10 mouse cellular contexts compared by ENCODE assay signal in the genomic region with DNA sequence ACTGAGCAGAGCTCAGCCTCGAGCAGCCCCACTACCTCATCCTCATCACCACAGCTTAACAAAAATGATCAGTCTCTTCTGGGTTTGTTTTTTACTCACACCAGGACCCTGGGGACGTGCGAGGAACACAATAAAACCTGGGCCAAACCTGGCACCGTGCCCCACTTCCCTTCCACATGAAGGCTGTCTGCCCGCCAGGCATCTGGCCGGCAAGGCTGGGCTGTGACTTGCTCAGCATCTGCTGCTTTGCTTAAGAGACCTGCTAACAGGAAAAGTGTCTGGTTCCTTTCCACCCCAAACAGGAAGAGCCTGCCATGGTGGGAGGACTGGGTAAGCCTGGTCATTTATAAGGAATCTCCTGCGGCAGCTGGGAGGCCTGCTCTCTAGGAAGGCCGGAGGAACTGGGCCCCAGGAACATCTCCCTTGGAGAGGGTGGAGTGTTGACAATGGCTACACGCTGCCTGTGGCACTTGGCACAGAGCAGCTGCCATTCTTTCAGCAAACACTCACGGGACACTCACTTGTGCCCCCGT. TPM values are rescaled to one million over a fixed set of nuclear protein-coding genes. Genes with fewer than 3 reads are reported as not detected.
A peak's percentile ranks its signal among the peaks of the same experiment; 100 is the strongest.
DNase-seq lines count a peak whose midpoint lies in the region; ATAC-seq and TF ChIP-seq lines count a peak whose summit lies in the region.
"Had no signal": no experiment of that assay in that cellular context is flagged by ENCODE, and none has a peak within 500 bp of the region (broad histone marks: within the 10 kb centered on the region; RNA-seq: fewer than 3 reads in every experiment).

No protein-coding gene starts in this region.

- 0 out of 2 replicates have a peak overlapping the region, but pooled peaks have one; percentile 28 for H3K27ac ChIP-seq in left cerebral cortex, adult 2 months
- peak overlapping the region; percentile 60 for H3K27ac ChIP-seq in forebrain, embryonic 15.5 days (replicated peaks)
- peak overlapping the region; percentile 66 for H3K27ac ChIP-seq in lung, embryonic 16.5 days (ENCODE audit: low read length)

- 34% methylated on average over 11 of the region's 11 CpGs for WGBS in forebrain, embryonic 15.5 days
- 18% methylated on average over 11 of the region's 11 CpGs for WGBS in lung, embryonic 16.5 days

- H3K27me3 ChIP-seq in forebrain, embryonic 15.5 days: peaks cover 10% of the 10 kb centered on the region; the same call in 1 of the 2 replicates
- peaks cover 8% of the 10 kb centered on the region; the same call in 1 of the 2 replicates for H3K27me3 ChIP-seq in lung, embryonic 16.5 days (ENCODE audit: control insufficient read depth, insufficient read depth, low read depth, low read length)

- no peak overlapping the region for H3K4me3 ChIP-seq in left cerebral cortex, adult 2 months
- H3K4me3 ChIP-seq in forebrain, embryonic 15.5 days: no peak overlapping the region
- H3K4me3 ChIP-seq in lung, embryonic 16.5 days (ENCODE audit: low read length): no peak overlapping the region

- peaks cover 30% of the 10 kb centered on the region for H3K4me1 ChIP-seq in forebrain, embryonic 15.5 days
- peaks cover 17% of the 10 kb centered on the region; the same call in 1 of the 2 replicates for H3K4me1 ChIP-seq in lung, embryonic 16.5 days (replicated peaks; ENCODE audit: control insufficient read depth, insufficient read depth, low read length)

- no peaks in the 10 kb centered on the region for H3K36me3 ChIP-seq in forebrain, embryonic 15.5 days
- H3K36me3 ChIP-seq in lung, embryonic 16.5 days (ENCODE audit: control insufficient read depth, insufficient read depth, low read length): no peaks in the 10 kb centered on the region

- ATAC-seq in forebrain, embryonic 15.5 days (replicated peaks): peak; percentile 51
- ATAC-seq in lung, embryonic 16.5 days (ENCODE audit: low read depth): peak; percentile 82

- DNase-seq in left cerebral cortex, adult 2 months (ENCODE audit: extremely low spot score in 1 of 2, low spot score in 2 of 2): no peak
- DNase-seq in left cerebral cortex, adult 9 months (ENCODE audit: low spot score in 2 of 2): no peak
- DNase-seq in adrenal gland, postnatal 25 days: peak; percentile 75
- DNase-seq in heart, postnatal 36 days: peak; percentile 76 to 79
- DNase-seq in thymus, postnatal 10 days (ENCODE audit: low spot score in 2 of 2): no peak
- no peak for DNase-seq in spleen, adult 18-20 months

- TF ChIP-seq CTCF in left cerebral cortex, adult 2 months (IDR thresholded peaks at IDR 0.05): no peak

- no peak overlapping the region for H3K4me2 ChIP-seq in forebrain, embryonic 15.5 days (replicated peaks)
- H3K4me2 ChIP-seq in lung, embryonic 16.5 days (ENCODE audit: low read depth, low read length): no peak overlapping the region

- intact Hi-C loops in left cerebral cortex, adult 2 months (cut with DNase I): no loop called here
- intact Hi-C loops in heart, postnatal 36 days (cut with DNase I): no loop called here

- H3K9me3 ChIP-seq in forebrain, embryonic 15.5 days: no peaks in the 10 kb centered on the region
- H3K9me3 ChIP-seq in lung, embryonic 16.5 days (ENCODE audit: control insufficient read depth, low read length): no peaks in the 10 kb centered on the region

- no peak overlapping the region for H3K9ac ChIP-seq in forebrain, embryonic 15.5 days (replicated peaks)
- H3K9ac ChIP-seq in lung, embryonic 16.5 days (ENCODE audit: low read length): no peak overlapping the region

RNA-seq across cellular contexts. Expression of a gene that starts 4.3 kb away (rescaled TPM):
- 1 to 10 TPM; 3.8 to 3.9 TPM for total RNA-seq in left cerebral cortex, adult 2 months (2021)
- 6.7 and 8.0 TPM in 2 replicates for total RNA-seq in adrenal gland, postnatal 25 days (2021)
- 2.5 and 2.7 TPM in 2 replicates for polyA plus RNA-seq in forebrain, embryonic 15.5 days (2015; fragmentation: Nextera tagmentation; extraction: Ambion mirVana)
- total RNA-seq in heart, postnatal 36 days (2021): 1 to 10 TPM; 4.6 to 6.6 TPM
- polyA plus RNA-seq in lung, embryonic 16.5 days (2015; fragmentation: Nextera tagmentation; extraction: Ambion mirVana): 1.7 and 1.8 TPM in 2 replicates

RNA-seq across cellular contexts. Expression of a gene that starts 5.7 kb away (rescaled TPM):
- 10 to 100 TPM; 71.9 to 74.1 TPM for total RNA-seq in left cerebral cortex, adult 2 months (2021)
- total RNA-seq in adrenal gland, postnatal 25 days (2021): 72.8 and 73.5 TPM in 2 replicates
- polyA plus RNA-seq in forebrain, embryonic 15.5 days (2015; fragmentation: Nextera tagmentation; extraction: Ambion mirVana): 12.3 and 12.9 TPM in 2 replicates
- 10 to 100 TPM; 35.2 to 40.8 TPM for total RNA-seq in heart, postnatal 36 days (2021)
- 12.3 and 13.9 TPM in 2 replicates for polyA plus RNA-seq in lung, embryonic 16.5 days (2015; fragmentation: Nextera tagmentation; extraction: Ambion mirVana)

RNA-seq across cellular contexts. Expression of a gene that starts 29.7 kb away (rescaled TPM):
- total RNA-seq in left cerebral cortex, adult 2 months (2021): not detected
- total RNA-seq in adrenal gland, postnatal 25 days (2021): 0.43 TPM in 1 of 2 replicates, not detected in the other
- polyA plus RNA-seq in forebrain, embryonic 15.5 days (2015; fragmentation: Nextera tagmentation; extraction: Ambion mirVana): 0.22 and 0.36 TPM in 2 replicates
- not detected for total RNA-seq in heart, postnatal 36 days (2021)
- 0.39 TPM in 1 of 2 replicates, not detected in the other for polyA plus RNA-seq in lung, embryonic 16.5 days (2015; fragmentation: Nextera tagmentation; extraction: Ambion mirVana)

RNA-seq across cellular contexts. Expression of a gene that starts 37.9 kb away (rescaled TPM):
- not detected for total RNA-seq in left cerebral cortex, adult 2 months (2021)
- not detected in 2 replicates for total RNA-seq in adrenal gland, postnatal 25 days (2021)
- 0.69 and 0.80 TPM in 2 replicates for polyA plus RNA-seq in forebrain, embryonic 15.5 days (2015; fragmentation: Nextera tagmentation; extraction: Ambion mirVana)
- not detected for total RNA-seq in heart, postnatal 36 days (2021)
- 0.53 and 0.82 TPM in 2 replicates for polyA plus RNA-seq in lung, embryonic 16.5 days (2015; fragmentation: Nextera tagmentation; extraction: Ambion mirVana)
- polyA plus RNA-seq: testis, adult 2 months had no signal

RNA-seq across cellular contexts. Expression of a gene that starts 54.8 kb away (rescaled TPM):
- not detected for total RNA-seq in left cerebral cortex, adult 2 months (2021)
- total RNA-seq in adrenal gland, postnatal 25 days (2021): not detected in 2 replicates
- polyA plus RNA-seq in forebrain, embryonic 15.5 days (2015; fragmentation: Nextera tagmentation; extraction: Ambion mirVana): not detected in 2 replicates
- not detected for total RNA-seq in heart, postnatal 36 days (2021)
- not detected in 2 replicates for polyA plus RNA-seq in lung, embryonic 16.5 days (2015; fragmentation: Nextera tagmentation; extraction: Ambion mirVana)
- total RNA-seq: layer of hippocampus, adult 18-20 months had no signal

Comparison
In these comparisons a context has a peak if more than half of its experiments do, and no peak if none do; other contexts are left out.
1. DNase-seq: peak in adrenal gland, postnatal 25 days (single experiment) and heart, postnatal 36 days (2 of 2); none in left cerebral cortex, adult 2 months (0 of 2), left cerebral cortex, adult 9 months (0 of 2), thymus, postnatal 10 days (0 of 2) and spleen, adult 18-20 months (0 of 2).
2. Peak in every context shown above with its lines, with median percentiles within 50 percentile points of each other: H3K27ac ChIP-seq.